Mouse (Mus musculus): ENCODE measurements around the gene Nlrc5.

Nlrc5 gene

DNA sequence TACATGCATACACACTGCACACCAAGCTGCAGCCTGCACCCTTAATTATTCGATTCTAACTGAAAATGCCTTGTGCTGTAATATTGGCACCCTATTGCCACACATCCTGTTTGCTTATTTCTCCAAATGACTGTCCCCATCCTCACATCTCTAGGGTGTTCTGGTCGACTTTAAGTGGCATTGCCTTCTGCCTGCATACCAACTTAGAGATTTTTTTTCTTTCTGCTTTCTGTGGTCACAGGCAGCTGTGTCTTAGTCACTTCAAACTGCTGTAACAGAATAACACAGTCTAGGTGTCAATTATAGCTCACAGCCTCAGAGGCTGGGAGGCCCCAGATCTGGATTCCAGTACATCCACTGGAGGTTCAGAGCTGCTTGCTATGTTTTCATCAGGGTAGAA, 24.4 kb downstream of the Nlrc5 start:
- DNase-seq (ENCODE audit: low read depth, low spot score): no peak

DNA sequence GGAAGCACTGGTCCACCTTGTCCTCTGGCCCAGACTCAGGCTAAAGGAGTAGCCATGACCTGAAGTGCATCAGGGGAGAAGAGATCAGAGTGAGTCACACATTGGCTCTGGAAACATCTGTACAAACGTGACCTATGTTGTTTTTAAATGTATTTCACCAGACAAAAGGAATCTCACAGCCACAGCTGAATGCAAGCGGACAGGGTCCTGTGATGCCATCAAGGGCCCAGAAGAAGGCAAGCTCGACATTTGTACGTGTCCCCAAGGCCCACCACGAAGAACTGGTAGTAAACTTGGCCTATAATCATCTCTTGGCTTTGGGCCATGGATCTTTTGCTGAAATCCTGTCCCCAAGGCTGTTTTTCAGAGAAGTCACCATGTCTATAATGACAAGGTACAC, 35.5 kb downstream of the Nlrc5 start:
- no peak for DNase-seq (ENCODE audit: low read depth, low spot score)

- DNase-seq (ENCODE audit: low read depth, low spot score): no peak
Observed at GRCm38 (mm10) chr8:94470794-94471193, 36.6 kb downstream of the Nlrc5 start.

DNA sequence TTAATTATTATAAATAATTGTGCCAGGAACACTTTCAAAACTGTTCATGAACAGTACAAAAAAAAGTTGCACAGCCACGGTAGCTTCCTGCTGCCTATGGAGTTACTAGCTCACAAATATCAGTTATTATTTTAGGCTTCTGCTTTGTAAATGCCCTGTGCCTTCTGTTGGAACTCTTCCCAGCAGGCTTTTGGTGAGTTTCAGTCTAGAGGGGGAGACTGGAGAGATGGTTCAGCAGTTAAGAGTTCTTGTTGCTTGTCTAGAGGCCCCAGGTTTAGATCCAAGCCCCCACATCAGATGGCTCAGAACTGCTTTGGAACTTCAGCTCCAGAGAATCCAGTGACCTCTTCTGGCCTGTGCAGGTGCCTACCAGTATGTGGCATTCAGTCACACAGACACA, 37.1 kb downstream of the Nlrc5 start:
- DNase-seq (ENCODE audit: low read depth, low spot score): no peak

DNA sequence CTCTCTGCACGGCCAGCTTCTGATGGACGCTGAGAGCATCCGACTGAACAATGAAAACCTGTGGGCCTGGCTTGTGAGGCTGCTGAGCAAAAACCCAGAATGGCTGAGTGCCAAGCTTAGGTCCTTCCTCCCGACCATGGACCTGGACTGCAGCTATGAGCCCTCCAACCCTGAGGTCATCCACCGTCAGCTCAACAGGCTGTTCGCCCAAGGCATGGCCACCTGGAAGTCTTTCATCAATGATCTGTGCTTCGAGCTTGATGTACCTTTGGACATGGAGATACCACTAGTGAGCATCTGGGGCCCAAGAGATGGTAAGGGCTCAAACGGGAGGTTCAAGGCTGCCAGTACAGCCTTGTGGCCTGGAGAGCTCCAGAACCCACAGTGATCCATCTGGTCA, 38.6 kb downstream of the Nlrc5 start:
- DNase-seq (ENCODE audit: low read depth, low spot score): no peak

DNA sequence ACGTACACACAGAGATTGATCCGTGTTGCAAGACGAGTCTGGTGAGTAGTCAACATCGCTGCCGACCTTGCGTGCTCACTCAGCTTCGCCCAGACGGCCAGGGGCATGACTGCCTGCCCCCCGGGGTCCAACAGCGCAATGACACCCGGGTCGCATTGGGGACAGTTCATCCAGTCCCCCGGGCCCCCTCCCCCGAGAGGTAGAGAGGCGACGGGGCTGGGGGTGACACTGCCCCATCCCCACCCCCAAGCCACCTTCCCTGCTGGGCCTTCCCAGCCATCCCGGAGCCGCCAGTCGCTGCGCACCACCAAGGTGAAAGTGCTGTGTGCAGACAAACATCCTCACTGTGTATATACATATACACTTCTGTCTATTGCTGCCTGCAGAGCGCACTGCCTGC, 39.3 kb downstream of the Nlrc5 start:
- DNase-seq (ENCODE audit: low read depth, low spot score): no peak

GRCm38 (mm10) chr8:94475786-94476185, 41.6 kb downstream of the Nlrc5 start:
- DNase-seq (ENCODE audit: low read depth, low spot score): no peak

DNA sequence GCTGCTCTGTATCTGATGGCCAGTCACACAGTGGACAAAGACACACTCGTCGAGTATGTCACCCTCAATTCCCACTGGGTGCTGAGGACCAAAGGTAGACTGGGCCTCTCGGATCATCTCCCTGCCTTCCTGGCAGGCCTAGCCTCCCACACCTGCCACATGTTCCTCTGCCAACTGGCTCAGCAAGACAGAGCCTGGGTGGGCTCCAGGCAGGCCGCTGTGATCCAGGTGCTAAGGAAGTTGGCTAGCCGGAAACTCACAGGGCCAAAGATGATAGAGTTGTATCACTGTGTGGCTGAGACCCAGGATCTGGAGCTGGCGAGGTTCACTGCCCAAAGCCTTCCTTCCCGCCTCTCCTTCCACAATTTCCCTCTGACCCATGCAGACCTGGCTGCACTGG, 42.7 kb downstream of the Nlrc5 start:
- DNase-seq (ENCODE audit: low read depth, low spot score): no peak

DNA sequence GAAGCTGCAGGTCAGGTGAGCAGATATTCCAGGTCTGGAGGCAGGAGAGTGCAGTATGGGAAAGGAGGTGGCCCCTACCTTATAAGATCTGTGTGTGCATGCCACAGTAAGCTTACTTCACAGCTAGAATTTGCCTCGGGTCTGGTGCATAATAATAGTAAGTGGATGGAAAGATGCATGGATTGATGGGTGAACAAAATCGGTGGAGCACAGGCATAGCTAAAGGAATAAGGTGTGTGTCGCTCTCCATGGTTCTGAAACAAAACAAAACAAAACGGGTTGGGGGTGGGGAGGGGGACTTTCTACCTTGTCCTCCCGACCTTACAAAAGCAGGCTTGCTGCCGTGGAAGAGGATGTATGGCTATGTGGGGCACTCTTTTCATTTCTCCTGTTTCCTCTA, 47.9 kb downstream of the Nlrc5 start:
- peak; percentile 44 for DNase-seq (ENCODE audit: low read depth, low spot score)

GRCm38 (mm10) chr8:94485288-94485687, 51.1 kb downstream of the Nlrc5 start:
- no peak for DNase-seq (ENCODE audit: low read depth, low spot score)

DNA sequence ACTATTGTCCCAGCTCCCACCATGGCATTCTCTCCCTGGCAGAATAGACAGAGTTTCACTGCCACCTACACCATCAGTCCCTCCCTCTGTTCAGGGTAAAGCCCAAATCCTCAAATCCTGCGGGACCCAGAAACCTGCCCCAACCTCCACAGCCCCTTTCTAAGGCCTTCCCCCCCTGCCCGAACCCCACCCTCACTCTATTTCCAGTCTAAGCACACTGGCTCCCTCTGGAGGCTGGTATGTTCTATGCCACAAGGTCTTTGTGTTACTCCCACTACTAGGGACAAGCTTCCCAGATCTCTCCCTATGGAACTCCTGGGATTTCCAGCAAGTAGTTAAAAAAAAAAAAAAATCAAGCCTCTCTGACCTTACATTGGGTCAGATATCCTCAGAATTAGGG, 51.7 kb downstream of the Nlrc5 start:
- peak; percentile 78 for DNase-seq (ENCODE audit: low read depth, low spot score)

GRCm38 (mm10) chr8:94488016-94488415, 53.9 kb downstream of the Nlrc5 start:
- DNase-seq (ENCODE audit: low read depth, low spot score): no peak

- DNase-seq (ENCODE audit: low read depth, low spot score): no peak
Observed at GRCm38 (mm10) chr8:94489809-94490483, 55.8 kb downstream of the Nlrc5 start.

GRCm38 (mm10) chr8:94492021-94492681, 58.0 kb downstream of the Nlrc5 start:
- peak; percentile 79 for DNase-seq (ENCODE audit: low read depth, low spot score)

GRCm38 (mm10) chr8:94493240-94493639, 59.1 kb downstream of the Nlrc5 start:
- peak; percentile 32 for DNase-seq (ENCODE audit: low read depth, low spot score)

- no peak for DNase-seq (ENCODE audit: low read depth, low spot score)
Observed at GRCm38 (mm10) chr8:94515430-94516208, 81.5 kb downstream of the Nlrc5 start.

GRCm38 (mm10) chr8:94516209-94516593, 82.0 kb downstream of the Nlrc5 start:
- no peak for DNase-seq (ENCODE audit: low read depth, low spot score)

DNA sequence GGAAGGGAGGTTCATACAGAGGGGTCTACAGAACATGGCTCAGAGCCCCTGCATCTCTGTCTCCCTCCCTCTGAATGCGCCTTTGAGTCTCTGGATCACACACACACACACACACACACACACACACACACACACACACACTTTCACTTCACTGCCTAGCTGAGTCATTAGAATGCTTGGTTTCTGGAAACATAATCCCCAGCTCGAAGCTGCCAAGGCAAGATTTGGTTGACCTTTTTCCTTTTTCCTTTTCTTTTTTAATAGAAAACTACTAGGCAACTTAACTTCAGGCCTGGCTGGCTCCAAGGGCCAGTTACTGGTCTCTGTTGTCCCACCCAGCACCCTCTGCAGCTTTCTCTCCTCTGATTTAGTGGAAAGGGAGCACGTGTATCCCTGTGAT, 82.6 kb downstream of the Nlrc5 start:
- DNase-seq (ENCODE audit: low read depth, low spot score): no peak

- DNase-seq (ENCODE audit: low read depth, low spot score): peak; percentile 23
Observed at GRCm38 (mm10) chr8:94518331-94518730, 84.2 kb downstream of the Nlrc5 start.

DNA sequence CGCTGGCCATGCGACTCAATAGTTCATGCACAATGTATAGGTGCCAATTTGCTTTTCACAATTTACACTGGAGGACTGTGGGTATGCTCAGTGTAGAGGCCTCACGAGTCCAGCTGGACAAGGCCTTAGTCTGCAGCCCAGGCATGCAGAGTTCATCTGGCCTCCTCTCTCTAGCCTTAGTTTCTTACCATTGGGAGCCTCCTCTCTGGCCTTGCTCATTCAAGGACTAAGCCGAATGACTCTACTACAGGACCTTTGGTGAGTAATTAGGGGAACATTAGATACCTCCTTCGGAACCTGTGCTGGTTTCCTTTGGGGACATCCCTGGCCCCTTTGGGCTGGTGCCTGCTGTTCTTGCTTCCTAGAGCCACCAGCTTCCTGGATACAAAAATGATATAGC, 84.9 kb downstream of the Nlrc5 start:
- no peak for DNase-seq (ENCODE audit: low read depth, low spot score)

DNA sequence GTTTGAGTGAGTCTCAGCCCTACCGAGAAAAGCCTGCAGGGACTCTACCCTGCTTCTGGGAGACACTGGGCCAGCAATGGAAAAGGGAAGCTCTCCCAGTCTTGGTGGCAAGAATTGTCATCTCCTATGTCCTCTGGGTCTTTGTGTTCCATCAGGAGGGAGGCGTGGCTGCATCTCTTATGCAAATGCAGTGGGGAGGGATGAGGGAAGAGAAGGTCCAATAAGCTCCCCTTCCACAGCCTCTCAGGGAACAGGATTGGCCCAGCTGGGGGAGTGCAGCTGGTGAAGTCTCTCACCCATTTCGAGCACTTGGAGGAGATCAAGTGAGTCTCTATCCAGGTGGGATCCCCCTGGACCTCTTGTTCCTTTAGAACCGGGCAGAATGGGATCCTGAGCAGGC, 87.3 kb downstream of the Nlrc5 start:
- peak; percentile 74 for DNase-seq (ENCODE audit: low read depth, low spot score)

DNA sequence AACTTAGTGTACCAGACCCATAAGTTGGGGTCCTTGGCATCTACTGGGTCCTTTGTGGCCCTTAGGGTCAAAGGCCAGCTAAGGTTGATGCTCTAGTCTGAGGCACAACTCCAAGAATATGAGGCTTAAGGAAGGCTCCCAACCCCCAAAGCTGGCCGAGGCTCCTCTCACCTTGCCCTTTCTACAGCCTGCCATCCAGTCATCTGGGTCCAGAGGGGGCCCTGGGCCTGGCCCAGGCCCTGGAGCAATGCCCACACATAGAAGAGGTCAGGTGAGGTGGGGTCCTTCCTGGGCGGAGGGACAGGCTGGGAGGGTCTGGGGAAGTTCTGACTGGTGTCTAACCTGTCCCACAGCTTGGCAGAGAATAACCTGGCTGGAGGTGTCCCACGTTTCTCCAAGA, 88.3 kb downstream of the Nlrc5 start:
- no peak for DNase-seq (ENCODE audit: low read depth, low spot score)

DNA sequence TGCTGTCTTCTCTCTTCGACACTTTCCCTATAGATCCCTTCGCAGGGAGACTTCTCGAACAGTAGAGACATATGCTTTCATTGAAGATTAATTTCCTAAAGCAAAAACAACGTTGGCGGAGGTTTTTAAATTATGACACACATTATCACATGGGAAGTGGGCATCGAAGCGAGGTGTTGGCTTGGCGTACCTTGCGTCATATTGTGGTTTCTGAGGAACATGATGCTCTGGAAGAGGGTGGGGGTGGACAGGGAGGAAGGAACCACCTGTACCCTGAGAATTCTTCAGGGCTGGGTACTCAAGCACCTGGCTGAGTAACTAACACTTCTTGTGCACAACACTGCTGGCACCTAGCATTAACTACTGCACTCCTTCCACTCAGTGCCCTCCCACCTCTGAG, 90.4 kb downstream of the Nlrc5 start:
- DNase-seq (ENCODE audit: low read depth, low spot score): no peak
